Mouse (Mus musculus) heart, postnatal 36 days (tissue): Measurements from ENCODE around the gene Spx. TPM values are rescaled to one million over a fixed set of nuclear protein-coding genes. Genes with fewer than 3 reads are reported as not detected.

Experiments used
- DNase-seq, 2 experiments: peaks; one replicate each; pipeline ENCODE4 v3.0.0; 2021 to 2022
- intact Hi-C: fragments of 180-260 bp; cut with DNase I; formaldehyde crosslinking; loops from one replicate; pipeline ENCODE4 v1.15.1; 2025
- total RNA-seq, 2 experiments: library from RNA; stranded (reverse); gene quantifications; 2 replicates each; pipeline ENCODE4 v1.2.3; 2021

Spx gene
- total RNA-seq = not detected

GRCm38 (mm10) chr6:142412906-142413491, at the start of gene Spx:
Spx (plus strand) TSS chr6:142413441.
- DNase-seq = no peak
- intact Hi-C loops = no loop called here

- intact Hi-C loops = no loop called here
Measured at GRCm38 (mm10) chr6:142365742-142366472, 47.3 kb upstream of the Spx start.

GRCm38 (mm10) chr6:142366473-142367018, 46.7 kb upstream of the Spx start:
- intact Hi-C loops = no loop called here
- no peak for DNase-seq

More at GRCm38 (mm10) chr6:142365742-142366472, 47.3 kb upstream of the Spx start:
- DNase-seq = no peak

GRCm38 (mm10) chr6:142367565-142367964, 45.7 kb upstream of the Spx start:
- no peak for DNase-seq
- intact Hi-C loops = no loop called here

GRCm38 (mm10) chr6:142369568-142369967, 43.7 kb upstream of the Spx start:
- intact Hi-C loops = no loop called here
- DNase-seq = no peak

GRCm38 (mm10) chr6:142377081-142377480, 36.2 kb upstream of the Spx start:
- intact Hi-C loops = no loop called here
- DNase-seq = no peak

GRCm38 (mm10) chr6:142378576-142379330, 34.5 kb upstream of the Spx start:
- intact Hi-C loops = no loop called here
- no peak for DNase-seq

GRCm38 (mm10) chr6:142379961-142380360, 33.3 kb upstream of the Spx start:
- intact Hi-C loops = no loop called here
- DNase-seq = no peak

- intact Hi-C loops = no loop called here
- no peak for DNase-seq
Measured at GRCm38 (mm10) chr6:142381615-142382014, 31.6 kb upstream of the Spx start.

GRCm38 (mm10) chr6:142384521-142384920, 28.7 kb upstream of the Spx start:
- DNase-seq = no peak
- intact Hi-C loops = no loop called here

GRCm38 (mm10) chr6:142386285-142387010, 26.8 kb upstream of the Spx start:
- intact Hi-C loops = loop anchor here (2.0 to 5.0 kb wide), 3 partner anchors 40 to 371 kb away; partner anchors contain the start of gene Cmas

GRCm38 (mm10) chr6:142387011-142387754, 26.1 kb upstream of the Spx start, which contains the start of the genes Recql and Golt1b:
Recql (minus strand) TSS chr6:142387087.
Golt1b (plus strand) TSS chr6:142387221.
- peak; percentile 97 to 98 for DNase-seq
- intact Hi-C loops = loop anchor here (2.0 to 5.0 kb wide), 3 partner anchors 40 to 370 kb away; partner anchors contain the start of gene Cmas

More at GRCm38 (mm10) chr6:142386285-142387010, 26.8 kb upstream of the Spx start:
- DNase-seq = no peak

- intact Hi-C loops = loop anchor here (2.0 to 5.0 kb wide), 3 partner anchors 41 to 369 kb away; partner anchors contain the start of gene Cmas
Measured at GRCm38 (mm10) chr6:142387755-142388271, 25.4 kb upstream of the Spx start.

GRCm38 (mm10) chr6:142389101-142389500, 24.1 kb upstream of the Spx start:
- no peak for DNase-seq
- intact Hi-C loops = loop anchor here (5.0 kb wide), 2 partner anchors 123 to 368 kb away; partner anchors contain the start of gene Cmas

More at GRCm38 (mm10) chr6:142387755-142388271, 25.4 kb upstream of the Spx start:
- DNase-seq = no peak

- no peak for DNase-seq
- intact Hi-C loops = no loop called here
Measured at GRCm38 (mm10) chr6:142392312-142392711, 20.9 kb upstream of the Spx start.

- peak in 1 of 2 experiments; percentile 8 for DNase-seq
- intact Hi-C loops = no loop called here
Measured at GRCm38 (mm10) chr6:142394669-142395068, 18.6 kb upstream of the Spx start.

- intact Hi-C loops = no loop called here
- DNase-seq = no peak
Measured at GRCm38 (mm10) chr6:142395756-142396155, 17.5 kb upstream of the Spx start.

- intact Hi-C loops = no loop called here
- DNase-seq = no peak
Measured at GRCm38 (mm10) chr6:142411140-142411539, 2.1 kb upstream of the Spx start.

- intact Hi-C loops = no loop called here
- no peak for DNase-seq
Measured at GRCm38 (mm10) chr6:142413845-142414244, 604 bp downstream of the Spx start.
